Mouse (Mus musculus) cerebellum, postnatal 4 days (tissue): ENCODE data around the gene Gm15114.
"Not testable (repeated sequence)": the region's sequence is repeated elsewhere in the genome, so short reads cannot be mapped to it uniquely, and the experiment has no call there.

Experiments used
- DNase-seq, 2 experiments: peaks; one replicate each; pipeline ENCODE4 v3.0.0; 2022; ENCODE audit warnings: low spot score in 2 of 2, mixed read lengths in 1 of 2

Gm15114 gene

DNA sequence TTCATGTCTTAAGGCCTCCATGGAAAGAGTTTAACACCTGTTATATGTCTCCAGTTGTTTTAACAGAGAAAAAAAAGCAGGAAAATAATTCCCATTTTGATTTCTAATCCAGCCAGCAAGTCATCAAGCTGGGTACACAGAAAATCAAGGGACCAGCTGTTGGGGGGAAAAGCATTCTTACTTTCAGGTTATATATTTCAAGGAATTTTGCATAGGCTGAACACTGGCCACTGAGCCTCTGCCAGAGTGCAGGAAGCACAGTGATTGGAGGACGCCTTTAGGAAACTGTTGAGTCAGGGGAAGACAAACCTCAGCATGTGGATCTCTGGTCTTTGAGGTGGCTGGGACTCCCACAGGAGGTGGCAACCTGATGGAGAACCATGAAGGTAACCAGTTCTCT is at the start of gene Gm15114:
Gm15114 (plus strand) TSS at position 301 of the 400 bp plus-strand sequence.
- not testable (repeated sequence) for DNase-seq
